Mouse (Mus musculus) lung, postnatal 14 days (tissue): Measurements from ENCODE around the gene Wnt2.

Source experiments
- DNase-seq: peaks from one replicate; pipeline ENCODE4 v3.0.0; 2021

The Wnt2 gene

DNA sequence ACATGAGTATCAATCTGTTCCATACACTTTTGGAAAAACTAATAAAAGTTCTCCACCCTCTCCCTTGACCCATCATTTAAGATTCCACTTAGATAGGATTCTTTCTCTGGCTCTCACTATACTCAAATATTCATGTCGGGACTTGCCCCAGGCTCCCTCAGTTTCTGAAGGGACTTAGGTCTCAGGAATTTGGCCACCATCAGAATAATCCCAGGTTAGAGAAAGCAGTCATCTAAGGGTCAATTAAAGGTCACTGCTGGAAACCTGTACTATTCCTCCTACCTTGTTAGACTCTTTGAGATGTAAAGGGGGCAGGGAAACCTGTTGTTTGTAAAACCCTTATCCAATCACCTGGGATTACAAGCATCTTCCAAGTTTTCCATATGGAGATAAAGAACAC lies 53.2 kb downstream of the Wnt2 start:
- DNase-seq: no peak

DNA sequence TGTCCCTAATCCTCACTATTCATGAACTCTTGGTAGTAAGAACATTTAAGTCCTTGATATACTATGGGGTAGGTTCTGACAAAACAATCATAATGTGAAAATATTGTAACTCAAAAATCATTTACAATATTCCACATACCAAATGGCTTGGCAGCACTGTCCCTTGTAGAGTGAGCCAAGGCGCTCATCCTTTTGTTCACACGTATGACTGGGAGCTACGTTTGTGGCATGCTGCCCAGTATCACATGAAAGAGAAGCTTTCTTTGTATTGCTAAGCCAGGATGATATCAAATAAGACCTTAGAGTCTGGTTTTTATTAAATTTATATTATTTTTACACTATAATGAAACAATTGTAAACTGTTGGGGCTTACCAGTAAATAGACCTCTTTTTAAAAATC lies 56.0 kb downstream of the Wnt2 start:
- DNase-seq: no peak

DNA sequence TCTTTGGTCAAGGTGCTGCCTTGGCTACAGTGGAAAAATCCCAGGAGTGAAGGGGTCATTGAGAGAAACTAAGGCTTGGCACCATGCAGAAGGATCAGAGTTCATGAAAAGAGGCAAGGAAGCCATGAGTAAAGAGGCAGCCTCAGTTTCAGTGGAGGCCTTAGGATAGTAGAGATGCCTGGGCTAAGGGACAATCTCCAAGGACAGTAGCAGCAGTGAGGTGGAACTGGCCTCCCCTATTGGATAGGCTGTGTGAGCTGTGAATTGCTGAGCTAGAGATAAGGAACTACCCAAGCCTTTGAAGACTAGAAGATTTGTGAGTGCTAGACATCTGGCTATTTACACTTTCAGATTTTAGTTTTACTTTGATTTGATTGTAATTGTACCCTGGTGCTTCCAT lies 59.0 kb downstream of the Wnt2 start:
- no peak for DNase-seq

- no peak for DNase-seq
Measured at GRCm38 (mm10) chr6:17969815-17970214, 60.6 kb downstream of the Wnt2 start.

- no peak for DNase-seq
Measured at GRCm38 (mm10) chr6:17968467-17969144, 61.8 kb downstream of the Wnt2 start.

DNA sequence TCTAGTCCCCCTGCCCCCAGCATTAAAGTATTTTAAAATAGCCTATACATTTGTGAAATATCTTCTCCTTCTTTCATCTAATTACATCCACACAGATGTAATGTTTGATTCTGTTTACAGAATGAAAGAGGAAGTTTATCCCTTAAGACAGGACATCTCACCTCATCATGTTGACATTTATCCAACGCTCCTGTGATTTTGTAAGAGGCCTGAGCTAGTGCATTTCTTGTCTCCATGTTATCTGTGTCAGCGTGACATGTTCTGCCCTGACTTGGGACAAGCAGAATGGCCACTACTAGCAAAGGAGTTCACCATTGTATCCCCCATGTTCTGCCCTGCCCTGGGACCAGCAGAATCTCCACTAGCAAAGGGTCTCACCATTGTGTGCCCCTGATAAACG lies 66.9 kb downstream of the Wnt2 start:
- DNase-seq: no peak

- DNase-seq: no peak
Measured at GRCm38 (mm10) chr6:17951779-17952178, 78.6 kb downstream of the Wnt2 start.

- no peak for DNase-seq
Measured at GRCm38 (mm10) chr6:17949103-17949502, 81.3 kb downstream of the Wnt2 start.

GRCm38 (mm10) chr6:17947130-17947831 lies 83.1 kb downstream of the Wnt2 start:
- DNase-seq: no peak

DNA sequence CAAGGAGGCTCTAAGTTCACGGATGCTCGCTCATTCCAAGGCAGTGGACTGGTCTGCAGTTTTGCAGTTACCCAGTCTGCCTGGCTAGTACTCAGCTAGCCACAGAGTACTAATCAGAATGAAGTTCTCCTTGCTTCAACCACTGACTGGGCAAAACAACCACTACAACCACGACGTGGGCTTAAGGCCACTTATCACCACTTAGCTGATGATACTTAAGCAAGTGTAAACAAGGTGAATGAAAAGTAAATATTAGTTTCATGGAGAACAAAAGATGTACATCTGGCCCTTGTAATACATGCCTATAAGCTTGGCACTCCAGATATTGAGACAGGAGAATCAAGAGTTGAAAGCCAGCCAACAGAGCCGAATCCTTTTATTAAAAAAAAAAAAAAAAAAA lies 83.9 kb downstream of the Wnt2 start:
- DNase-seq: no peak

DNA sequence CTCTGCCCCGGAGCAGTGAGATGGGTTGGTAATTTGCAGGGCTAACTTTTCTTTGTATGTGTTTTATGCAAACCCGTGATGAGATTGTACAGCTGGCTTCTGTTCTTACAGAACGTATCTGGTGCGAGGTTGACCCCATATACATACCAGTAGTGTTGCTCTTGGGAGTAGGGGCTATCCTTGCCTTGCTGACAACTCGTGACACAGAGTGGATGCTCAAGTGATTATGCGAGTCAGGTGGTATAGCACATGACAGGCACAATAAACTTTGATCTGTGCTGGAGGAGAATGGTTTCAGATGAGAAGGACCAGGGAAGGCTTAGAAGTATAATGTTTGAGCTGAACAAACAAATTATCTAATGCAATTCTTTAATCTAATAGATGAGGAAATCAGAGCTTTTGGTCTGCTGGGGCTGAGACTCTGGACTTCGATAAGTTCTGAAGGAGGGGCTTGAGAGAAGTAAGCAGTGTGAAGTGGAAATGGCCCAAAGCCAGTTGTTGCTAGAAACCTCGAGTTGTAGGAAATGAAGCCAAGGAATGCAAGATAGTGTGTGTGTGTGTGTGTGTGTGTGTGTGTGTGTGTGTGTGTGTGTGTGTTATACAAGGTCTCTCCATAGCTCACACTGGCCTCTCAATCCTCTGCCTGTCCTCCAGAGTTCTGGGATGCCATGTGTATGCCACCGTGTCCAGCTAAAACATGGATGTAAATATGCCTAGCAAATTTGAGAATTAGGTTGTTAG lies 86.3 kb downstream of the Wnt2 start:
- DNase-seq: peak; percentile 58

- DNase-seq: no peak
Measured at GRCm38 (mm10) chr6:17942344-17942743, 88.0 kb downstream of the Wnt2 start.

DNA sequence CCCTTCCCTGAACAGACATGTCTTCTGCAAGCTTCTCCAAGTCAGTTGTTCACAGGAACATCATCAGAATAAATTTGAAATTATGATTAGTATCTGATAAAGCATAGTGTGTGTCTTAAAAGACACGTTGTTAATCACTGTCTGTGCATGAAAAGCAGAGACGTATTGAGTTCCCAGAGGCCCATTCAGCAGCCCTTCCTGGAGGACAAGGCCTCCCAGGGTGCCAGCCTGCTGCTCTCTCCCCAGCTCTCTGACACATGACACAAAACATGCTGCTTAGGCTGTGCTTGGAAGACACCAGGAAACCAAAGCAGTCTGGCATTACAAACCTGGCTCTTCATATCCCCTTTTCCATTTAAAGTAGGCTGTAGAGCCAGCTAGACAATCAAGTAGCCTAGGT lies 88.5 kb downstream of the Wnt2 start:
- no peak for DNase-seq
